Mouse (Mus musculus) midbrain, postnatal 0 days (tissue): ENCODE data around the gene Syt6. TPM values are rescaled to one million over a fixed set of nuclear protein-coding genes. Genes with fewer than 3 reads are reported as not detected.

ENCODE experiments used
- ATAC-seq: fragments of 200-750 bp; cut with Nextera tagmentation; 2 replicates; pipeline ENCODE4 v1.8.0; 2017; ENCODE audit warnings: moderate number of reproducible peaks, mild to moderate bottlenecking, moderate TSS enrichment, moderate library complexity; ENCODE audit not compliant: low FRiP score
- DNase-seq: peaks from one replicate; pipeline ENCODE4 v3.0.0-alpha.2; 2015; ENCODE audit warnings: low spot score
- H3K27ac ChIP-seq: fragments of 300-500 bp; sonication (generic); 2 replicates; pipeline ENCODE4 v1.5.1; 2014; ENCODE audit warnings: low read depth, mild to moderate bottlenecking, low read length, mixed read lengths
- H3K27me3 ChIP-seq: fragments of 300-500 bp; sonication (generic); 2 replicates; pipeline ENCODE4 v1.6.1; 2014; ENCODE audit warnings: low read length, control low read depth, mixed read lengths; ENCODE audit not compliant: insufficient read depth
- H3K36me3 ChIP-seq: fragments of 300-500 bp; sonication (generic); 2 replicates; pipeline ENCODE4 v1.6.1; 2014; ENCODE audit warnings: low read length, control low read depth, mixed read lengths; ENCODE audit not compliant: insufficient read depth
- H3K4me1 ChIP-seq: fragments of 300-500 bp; sonication (generic); 2 replicates; pipeline ENCODE4 v1.6.1; 2014; ENCODE audit warnings: mild to moderate bottlenecking, control low read depth, antibody characterized with exemption, low read length, mixed read lengths; ENCODE audit not compliant: insufficient read depth
- H3K4me2 ChIP-seq: fragments of 300-500 bp; sonication (generic); 2 replicates; pipeline ENCODE4 v1.6.1; 2014; ENCODE audit warnings: low read depth, mild to moderate bottlenecking, low read length, mixed read lengths; ENCODE audit not compliant: poor library complexity, severe bottlenecking
- H3K4me3 ChIP-seq: fragments of 300-500 bp; sonication (generic); 2 replicates; pipeline ENCODE4 v1.5.1; 2014; ENCODE audit warnings: low read depth, mild to moderate bottlenecking, low read length, moderate library complexity
- H3K9ac ChIP-seq: fragments of 300-500 bp; sonication (generic); replicated peaks from 2 replicates; pipeline ENCODE4 v1.6.1; 2014; ENCODE audit warnings: mild to moderate bottlenecking, low read length, moderate library complexity, mixed read lengths; ENCODE audit not compliant: poor library complexity, severe bottlenecking
- H3K9me3 ChIP-seq: fragments of 300-500 bp; sonication (generic); 2 replicates; pipeline ENCODE4 v1.6.1; 2016; ENCODE audit warnings: low read length, control low read depth
- CTCF ChIP-seq: IDR thresholded peaks from 2 replicates; pipeline ENCODE4 v1.5.1; 2016; ENCODE audit warnings: antibody characterized with exemption, mild to moderate bottlenecking
- WGBS: fragments of 180-500 bp; shearing (Covaris S2); extraction: QIAGEN DNeasy Blood & Tissue Kit; methylation state at CpG from one replicate; pipeline ENCODE4 v1.1.7; 2014; 5-methylcytosine and 5-hydroxymethylcytosine counted together
- microRNA-seq: library from miRNA; unstranded; fragments of <30 nt; microRNA quantifications from one replicate; pipeline ENCODE4, GENCODE M21; 2016; ENCODE audit warnings: borderline number of aligned reads
- polyA plus RNA-seq: library from polyadenylated mRNA; unstranded; fragments of >200 nt; fragmentation: Nextera tagmentation; extraction: Ambion mirVana; gene quantifications from 2 replicates; pipeline ENCODE4 v1.2.1, GENCODE M21; 2015
- total RNA-seq: library from RNA; depleted of rRNA; stranded (reverse); fragments of >200 nt; gene quantifications from 2 replicates; pipeline ENCODE4 v1.2.3, GENCODE M21; 2014; rRNA removed

The Syt6 gene
- total and polyA plus RNA-seq, 2 experiments from 2014 or later = 10.0 to 30.7 TPM

- Histone ChIP-seq H3K4me2 (no peak overlapping the region), H3K4me3 (no peak overlapping the region), H3K27ac (no peak overlapping the region), H3K4me1 (peaks cover 8% of the 10 kb centered on the region; the same call in 1 of the 2 replicates), H3K9ac (no peak overlapping the region), H3K27me3 (no peaks in the 10 kb centered on the region), H3K36me3 (no peaks in the 10 kb centered on the region), H3K9me3 (no peaks in the 10 kb centered on the region)
- DNase-seq (no peak), ATAC-seq (no peak)
- 53% methylated on average over 4 of the region's 4 CpGs for WGBS
- no peak for TF ChIP-seq CTCF
Observed at GRCm38 (mm10) chr3:103682473-103682872, 107.4 kb downstream of the Syt6 start.

- H3K4me1 ChIP-seq = peaks cover 8% of the 10 kb centered on the region; the same call in 1 of the 2 replicates
- ATAC-seq = no peak
- H3K36me3 ChIP-seq = no peaks in the 10 kb centered on the region
- 0 out of 2 replicates have a peak overlapping the region, but pooled peaks have one; percentile 12 for H3K4me3 ChIP-seq
- TF ChIP-seq CTCF = no peak
- H3K27ac ChIP-seq = no peak overlapping the region
- peak overlapping the region; percentile 24; the same call in 1 of the 2 replicates for H3K9ac ChIP-seq
- H3K9me3 ChIP-seq = no peaks in the 10 kb centered on the region
- DNase-seq = no peak
- peak overlapping the region; percentile 42 for H3K4me2 ChIP-seq
- WGBS = 5% methylated on average over 21 of the region's 21 CpGs
- no peaks in the 10 kb centered on the region for H3K27me3 ChIP-seq
Observed at GRCm38 (mm10) chr3:103683234-103683965, 108.4 kb downstream of the Syt6 start.

- 50% methylated on average over 5 of the region's 5 CpGs for WGBS
- H3K36me3 ChIP-seq = no peaks in the 10 kb centered on the region
- H3K9ac ChIP-seq = no peak overlapping the region
- no peak overlapping the region for H3K4me3 ChIP-seq
- DNase-seq = no peak
- no peaks in the 10 kb centered on the region for H3K9me3 ChIP-seq
- H3K4me2 ChIP-seq = 0 out of 2 replicates have a peak overlapping the region, but pooled peaks have one; percentile 42
- ATAC-seq = no peak
- peaks cover 8% of the 10 kb centered on the region; the same call in 1 of the 2 replicates for H3K4me1 ChIP-seq
- no peak for TF ChIP-seq CTCF
- H3K27ac ChIP-seq = no peak overlapping the region
- no peaks in the 10 kb centered on the region for H3K27me3 ChIP-seq
Observed at GRCm38 (mm10) chr3:103683966-103684319, 108.9 kb downstream of the Syt6 start.

GRCm38 (mm10) chr3:103689043-103689442 lies 114.0 kb downstream of the Syt6 start:
- H3K9me3 ChIP-seq = no peaks in the 10 kb centered on the region
- H3K27me3 ChIP-seq = no peaks in the 10 kb centered on the region
- TF ChIP-seq CTCF = no peak
- H3K4me2 ChIP-seq = no peak overlapping the region
- 94% methylated on average over 1 of the region's 1 CpGs for WGBS
- no peaks in the 10 kb centered on the region for H3K36me3 ChIP-seq
- no peak overlapping the region for H3K27ac ChIP-seq
- ATAC-seq (no peak), DNase-seq (no peak)
- H3K4me3 ChIP-seq = no peak overlapping the region
- no peak overlapping the region for H3K9ac ChIP-seq
- 0 out of 2 replicates have a peak, but pooled peaks cover under 1% of the 10 kb centered on the region for H3K4me1 ChIP-seq

- H3K9ac ChIP-seq = no peak overlapping the region
- WGBS = 86% methylated on average over 3 of the region's 3 CpGs
- H3K36me3 ChIP-seq = no peaks in the 10 kb centered on the region
- H3K4me1 ChIP-seq = no peaks in the 10 kb centered on the region
- H3K27me3 ChIP-seq = no peaks in the 10 kb centered on the region
- H3K4me3 ChIP-seq = no peak overlapping the region
- ATAC-seq (no peak), DNase-seq (no peak)
- no peaks in the 10 kb centered on the region for H3K9me3 ChIP-seq
- H3K27ac ChIP-seq = no peak overlapping the region
- no peak overlapping the region for H3K4me2 ChIP-seq
- TF ChIP-seq CTCF = peak; percentile 27; the same call in 1 of the 2 replicates
Observed at GRCm38 (mm10) chr3:103690506-103690905, 115.5 kb downstream of the Syt6 start.

Small RNAs within 50 kb of the gene (microRNA-seq; reads per million reads assigned to microRNA genes)
- gene Gm25325 = not detected

Other genes with a start within 250 kb of the Syt6 start
- not detected in 2 replicates for gene Atg4a-ps, start 70.8 kb downstream of the Syt6 start, total RNA-seq
- 0.22 TPM in 1 of 2 replicates, not detected in the other for gene Atg4a-ps, start 70.8 kb downstream of the Syt6 start, polyA plus RNA-seq
- gene Olfml3, start 162.8 kb downstream of the Syt6 start, total RNA-seq = 7.5 and 9.0 TPM in 2 replicates
- 7.0 and 8.9 TPM in 2 replicates for gene Olfml3, start 162.8 kb downstream of the Syt6 start, polyA plus RNA-seq
- gene Gm10964, start 164.1 kb downstream of the Syt6 start, total RNA-seq = not detected in 2 replicates
- gene Gm10964, start 164.1 kb downstream of the Syt6 start, polyA plus RNA-seq = not detected in 2 replicates
- gene Hipk1, start 216.3 kb downstream of the Syt6 start, total RNA-seq = 59.8 and 77.2 TPM in 2 replicates
- 7.2 and 7.7 TPM in 2 replicates for gene Hipk1, start 216.3 kb downstream of the Syt6 start, polyA plus RNA-seq
- gene Dclre1b, start 234.2 kb downstream of the Syt6 start, total RNA-seq = 4.3 and 6.9 TPM in 2 replicates
- 16.2 and 17.5 TPM in 2 replicates for gene Dclre1b, start 234.2 kb downstream of the Syt6 start, polyA plus RNA-seq
- 27.9 and 28.2 TPM in 2 replicates for gene Ap4b1, start 234.3 kb downstream of the Syt6 start, total RNA-seq
- gene Ap4b1, start 234.3 kb downstream of the Syt6 start, polyA plus RNA-seq = 16.2 and 18.2 TPM in 2 replicates
- gene Gm43064, start 234.3 kb downstream of the Syt6 start, total RNA-seq = 0.47 and 3.2 TPM in 2 replicates
- gene Gm43064, start 234.3 kb downstream of the Syt6 start, polyA plus RNA-seq = 0.09 and 0.35 TPM in 2 replicates